Mouse (Mus musculus) heart, embryonic 13.5 days (tissue): Measurements from ENCODE around the gene Pid1. TPM values are rescaled to one million over a fixed set of nuclear protein-coding genes. Genes with fewer than 3 reads are reported as not detected.

ENCODE experiments used
- ATAC-seq: fragments of 200-750 bp; cut with Nextera tagmentation; 2 replicates; pipeline ENCODE4 v1.8.0; 2017; ENCODE audit warnings: moderate TSS enrichment; ENCODE audit not compliant: insufficient number of reproducible peaks, low FRiP score, low TSS enrichment; ENCODE audit errors: extremely low read depth
- H3K27ac ChIP-seq: fragments of 300-500 bp; sonication (generic); replicated peaks from 2 replicates; pipeline ENCODE4 v1.5.1; 2015; ENCODE audit warnings: moderate library complexity, mild to moderate bottlenecking, inconsistent platforms
- H3K27me3 ChIP-seq: fragments of 300-500 bp; sonication (generic); replicated peaks from 2 replicates; pipeline ENCODE4 v1.6.1; 2015; ENCODE audit warnings: mild to moderate bottlenecking, inconsistent platforms
- H3K36me3 ChIP-seq: fragments of 300-500 bp; sonication (generic); 2 replicates; pipeline ENCODE4 v1.6.1; 2015; ENCODE audit warnings: mild to moderate bottlenecking, inconsistent platforms
- H3K4me1 ChIP-seq: fragments of 300-500 bp; sonication (generic); 2 replicates; pipeline ENCODE4 v1.6.1; 2015; ENCODE audit warnings: inconsistent platforms
- H3K4me2 ChIP-seq: fragments of 300-500 bp; sonication (generic); 2 replicates; pipeline ENCODE4 v1.6.1; 2015; ENCODE audit warnings: inconsistent platforms, mild to moderate bottlenecking, moderate library complexity
- H3K4me3 ChIP-seq: fragments of 300-500 bp; sonication (generic); 2 replicates; pipeline ENCODE4 v1.5.1; 2015; ENCODE audit warnings: moderate library complexity, mild to moderate bottlenecking, inconsistent platforms
- H3K9ac ChIP-seq: fragments of 300-500 bp; sonication (generic); 2 replicates; pipeline ENCODE4 v1.6.1; 2015; ENCODE audit warnings: inconsistent platforms, mild to moderate bottlenecking, moderate library complexity
- H3K9me3 ChIP-seq: fragments of 300-500 bp; sonication (generic); 2 replicates; pipeline ENCODE4 v1.6.1; 2016; ENCODE audit warnings: inconsistent platforms
- WGBS: fragments of 180-500 bp; shearing (Covaris S2); methylation state at CpG from one replicate; pipeline ENCODE4 v1.1.7; 2015; ENCODE audit warnings: mixed read lengths; 5-methylcytosine and 5-hydroxymethylcytosine counted together
- polyA plus RNA-seq: library from polyadenylated mRNA; unstranded; fragments of >200 nt; fragmentation: Nextera tagmentation; extraction: Ambion mirVana; gene quantifications from 2 replicates; pipeline ENCODE4 v1.2.1, GENCODE M21; 2015

Pid1 gene
- polyA plus RNA-seq, 1 experiment from 2014 or later: 9.8 TPM

- H3K9ac ChIP-seq: no peak overlapping the region
- no peaks in the 10 kb centered on the region for H3K36me3 ChIP-seq
- 34% methylated on average over 2 of the region's 2 CpGs for WGBS
These were observed 208.4 kb downstream of the Pid1 start for GRCm38 (mm10) chr1:84155585-84155930.

GRCm38 (mm10) chr1:84154725-84155584 lies 209.0 kb downstream of the Pid1 start:
- Histone ChIP-seq H3K4me1 (no peaks in the 10 kb centered on the region), H3K4me3 (no peak overlapping the region), H3K4me2 (no peak overlapping the region), H3K9me3 (0 out of 2 replicates have a peak, but pooled peaks cover 2% of the 10 kb centered on the region), H3K9ac (no peak overlapping the region), H3K27me3 (no peaks in the 10 kb centered on the region), H3K27ac (no peak overlapping the region), H3K36me3 (no peaks in the 10 kb centered on the region)
- 67% methylated on average over 12 of the region's 12 CpGs for WGBS
- ATAC-seq: no peak

More at GRCm38 (mm10) chr1:84155585-84155930, 208.4 kb downstream of the Pid1 start:
- Histone ChIP-seq H3K4me2 (no peak overlapping the region), H3K4me3 (no peak overlapping the region), H3K27me3 (no peaks in the 10 kb centered on the region), H3K4me1 (no peaks in the 10 kb centered on the region), H3K9me3 (0 out of 2 replicates have a peak, but pooled peaks cover 2% of the 10 kb centered on the region), H3K27ac (no peak overlapping the region)
- ATAC-seq: no peak

- Histone ChIP-seq H3K4me1 (no peaks in the 10 kb centered on the region), H3K27me3 (no peaks in the 10 kb centered on the region), H3K27ac (no peak overlapping the region), H3K36me3 (no peaks in the 10 kb centered on the region), H3K9me3 (0 out of 2 replicates have a peak, but pooled peaks cover 2% of the 10 kb centered on the region), H3K9ac (no peak overlapping the region), H3K4me2 (no peak overlapping the region), H3K4me3 (no peak overlapping the region)
- no peak for ATAC-seq
- WGBS: 54% methylated on average over 4 of the region's 4 CpGs
These were observed 210.0 kb downstream of the Pid1 start for GRCm38 (mm10) chr1:84153943-84154342.

GRCm38 (mm10) chr1:84141561-84141960 lies 222.4 kb downstream of the Pid1 start:
- Histone ChIP-seq H3K9me3 (no peaks in the 10 kb centered on the region), H3K9ac (no peak overlapping the region), H3K4me1 (no peaks in the 10 kb centered on the region), H3K27ac (no peak overlapping the region), H3K27me3 (no peaks in the 10 kb centered on the region), H3K4me3 (no peak overlapping the region), H3K36me3 (no peaks in the 10 kb centered on the region), H3K4me2 (no peak overlapping the region)
- WGBS: 76% methylated on average over 1 of the region's 1 CpGs
- ATAC-seq: no peak

GRCm38 (mm10) chr1:84132451-84132850 lies 231.5 kb downstream of the Pid1 start:
- Histone ChIP-seq H3K4me2 (no peak overlapping the region), H3K9ac (no peak overlapping the region), H3K4me1 (no peaks in the 10 kb centered on the region), H3K9me3 (no peaks in the 10 kb centered on the region), H3K27ac (no peak overlapping the region), H3K4me3 (no peak overlapping the region), H3K27me3 (no peaks in the 10 kb centered on the region), H3K36me3 (no peaks in the 10 kb centered on the region)
- WGBS: 83% methylated on average over 4 of the region's 4 CpGs
- no peak for ATAC-seq

- no peak overlapping the region for H3K9ac ChIP-seq
- no peak for ATAC-seq
- no peaks in the 10 kb centered on the region for H3K4me1 ChIP-seq
- no peaks in the 10 kb centered on the region for H3K27me3 ChIP-seq
- H3K36me3 ChIP-seq: no peaks in the 10 kb centered on the region
- WGBS: 88% methylated on average over 1 of the region's 1 CpGs
- H3K27ac ChIP-seq: no peak overlapping the region
- no peaks in the 10 kb centered on the region for H3K9me3 ChIP-seq
- H3K4me3 ChIP-seq: no peak overlapping the region
- H3K4me2 ChIP-seq: no peak overlapping the region
These were observed 232.2 kb downstream of the Pid1 start for GRCm38 (mm10) chr1:84131799-84132198.

GRCm38 (mm10) chr1:84128510-84128909 lies 235.5 kb downstream of the Pid1 start:
- 54% methylated on average over 4 of the region's 4 CpGs for WGBS
- H3K4me3 ChIP-seq: no peak overlapping the region

GRCm38 (mm10) chr1:84119306-84119705 lies 244.7 kb downstream of the Pid1 start:
- WGBS: 70% methylated on average over 2 of the region's 2 CpGs
- Histone ChIP-seq H3K4me2 (no peak overlapping the region), H3K4me1 (no peaks in the 10 kb centered on the region), H3K27me3 (no peaks in the 10 kb centered on the region), H3K36me3 (no peaks in the 10 kb centered on the region), H3K9me3 (no peaks in the 10 kb centered on the region), H3K27ac (no peak overlapping the region), H3K4me3 (no peak overlapping the region), H3K9ac (no peak overlapping the region)
- no peak; the same call in 1 of the 2 replicates for ATAC-seq

More at GRCm38 (mm10) chr1:84128510-84128909, 235.5 kb downstream of the Pid1 start:
- H3K4me2 ChIP-seq: no peak overlapping the region
- no peaks in the 10 kb centered on the region for H3K9me3 ChIP-seq
- no peaks in the 10 kb centered on the region for H3K36me3 ChIP-seq
- no peaks in the 10 kb centered on the region for H3K27me3 ChIP-seq
- H3K27ac ChIP-seq: no peak overlapping the region
- ATAC-seq: no peak
- H3K9ac ChIP-seq: no peak overlapping the region
- no peaks in the 10 kb centered on the region for H3K4me1 ChIP-seq

- Histone ChIP-seq H3K27me3 (no peaks in the 10 kb centered on the region), H3K36me3 (no peaks in the 10 kb centered on the region), H3K4me3 (no peak overlapping the region), H3K9me3 (no peaks in the 10 kb centered on the region), H3K9ac (no peak overlapping the region), H3K4me2 (no peak overlapping the region), H3K4me1 (no peaks in the 10 kb centered on the region), H3K27ac (no peak overlapping the region)
- WGBS: 79% methylated on average over 4 of the region's 4 CpGs
- ATAC-seq: no peak
These were observed 257.2 kb downstream of the Pid1 start for GRCm38 (mm10) chr1:84106756-84107155.

- ATAC-seq: no peak
- Histone ChIP-seq H3K9ac (no peak overlapping the region), H3K36me3 (no peaks in the 10 kb centered on the region), H3K4me1 (no peaks in the 10 kb centered on the region), H3K27ac (no peak overlapping the region), H3K4me2 (no peak overlapping the region), H3K4me3 (no peak overlapping the region), H3K27me3 (no peaks in the 10 kb centered on the region), H3K9me3 (no peaks in the 10 kb centered on the region)
- 71% methylated on average over 2 of the region's 2 CpGs for WGBS
These were observed 261.9 kb downstream of the Pid1 start for GRCm38 (mm10) chr1:84102052-84102451.

- 0 out of 2 replicates have a peak, but pooled peaks cover 3% of the 10 kb centered on the region for H3K4me1 ChIP-seq
- no peaks in the 10 kb centered on the region for H3K9me3 ChIP-seq
- no peak overlapping the region for H3K9ac ChIP-seq
- no peak overlapping the region for H3K4me2 ChIP-seq
- H3K27ac ChIP-seq: no peak overlapping the region
- H3K36me3 ChIP-seq: no peaks in the 10 kb centered on the region
- ATAC-seq: no peak
- H3K4me3 ChIP-seq: no peak overlapping the region
- no peaks in the 10 kb centered on the region for H3K27me3 ChIP-seq
These were observed 266.6 kb downstream of the Pid1 start for GRCm38 (mm10) chr1:84097398-84097797.

- Histone ChIP-seq H3K27ac (no peak overlapping the region), H3K27me3 (no peaks in the 10 kb centered on the region), H3K9ac (no peak overlapping the region), H3K36me3 (no peaks in the 10 kb centered on the region), H3K4me3 (no peak overlapping the region), H3K4me2 (no peak overlapping the region), H3K9me3 (no peaks in the 10 kb centered on the region), H3K4me1 (0 out of 2 replicates have a peak, but pooled peaks cover 3% of the 10 kb centered on the region)
- ATAC-seq: no peak
- 48% methylated on average over 2 of the region's 2 CpGs for WGBS
These were observed 270.7 kb downstream of the Pid1 start for GRCm38 (mm10) chr1:84093291-84093690.
